Mouse (Mus musculus): ENCODE results near the gene Ctsd.

DNA sequence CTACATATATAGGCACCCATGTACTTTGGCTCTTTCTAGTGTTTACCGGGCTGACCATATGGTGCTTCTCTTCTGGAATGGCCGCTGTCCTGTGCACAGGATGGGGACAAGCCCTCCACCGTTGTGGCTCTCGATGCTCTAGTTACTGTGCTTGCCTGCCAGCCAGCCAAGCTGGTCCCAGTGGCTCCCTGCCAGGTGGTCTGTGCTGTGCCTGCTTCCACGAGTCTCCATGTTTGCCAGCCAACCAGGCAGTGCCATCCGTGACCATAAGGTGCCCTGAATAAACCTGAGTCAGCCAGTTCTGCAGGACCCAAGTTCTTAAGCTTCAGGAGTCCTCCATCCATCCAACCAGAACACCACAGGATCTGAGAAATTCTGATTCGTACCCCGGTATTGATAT lies 52.7 kb downstream of the Ctsd start:
- no peak for TF ChIP-seq CTCF (IDR thresholded peaks at IDR 0.05; ENCODE audit: control insufficient read depth, insufficient read depth, insufficient read length)
- no peak for TF ChIP-seq MYOD1 (IDR thresholded peaks at IDR 0.05; ENCODE audit: control insufficient read depth, insufficient read length, low read depth)
- no peak for TF ChIP-seq CEBPB (IDR thresholded peaks at IDR 0.05; ENCODE audit: low read depth)
- no peak for TF ChIP-seq MAX (IDR thresholded peaks at IDR 0.05)
- no peak for TF ChIP-seq USF1 (IDR thresholded peaks at IDR 0.05; ENCODE audit: low read depth)
- no peak for TF ChIP-seq MYOG (IDR thresholded peaks at IDR 0.05; ENCODE audit: control insufficient read depth, extremely low read depth, insufficient read length)
- TF ChIP-seq FOSL1 (IDR thresholded peaks at IDR 0.05; ENCODE audit: insufficient read depth, low read length, poor library complexity, severe bottlenecking): no peak
